Mouse (Mus musculus) kidney, embryonic 14.5 days (tissue): ENCODE measurements around the gene Gm17087. TPM values are rescaled to one million over a fixed set of nuclear protein-coding genes. Genes with fewer than 3 reads are reported as not detected.

Source experiments
- ATAC-seq: fragments of 200-750 bp; cut with Nextera tagmentation; 2 replicates; pipeline ENCODE4 v1.8.0; 2017; ENCODE audit warnings: moderate number of reproducible peaks, mild to moderate bottlenecking, moderate TSS enrichment, moderate library complexity; ENCODE audit not compliant: low FRiP score, low TSS enrichment
- H3K27ac ChIP-seq: fragments of 300-500 bp; sonication (generic); 2 replicates; pipeline ENCODE4 v1.5.1; 2014; ENCODE audit warnings: low read depth, mild to moderate bottlenecking, low read length, moderate library complexity, mixed read lengths
- H3K27me3 ChIP-seq: fragments of 300-500 bp; sonication (generic); 2 replicates; pipeline ENCODE4 v1.6.1; 2014; ENCODE audit warnings: mild to moderate bottlenecking, low read length; ENCODE audit not compliant: control insufficient read depth, insufficient read depth
- H3K36me3 ChIP-seq: fragments of 300-500 bp; sonication (generic); 2 replicates; pipeline ENCODE4 v1.6.1; 2014; ENCODE audit warnings: low read length, mixed read lengths; ENCODE audit not compliant: control insufficient read depth, insufficient read depth
- H3K4me1 ChIP-seq: fragments of 300-500 bp; sonication (generic); 2 replicates; pipeline ENCODE4 v1.6.1; 2014; ENCODE audit warnings: low read length, mixed read lengths; ENCODE audit not compliant: control insufficient read depth, insufficient read depth
- H3K4me2 ChIP-seq: fragments of 300-500 bp; sonication (generic); replicated peaks from 2 replicates; pipeline ENCODE4 v1.6.1; 2014; ENCODE audit warnings: low read depth, mild to moderate bottlenecking, low read length
- H3K4me3 ChIP-seq: fragments of 300-500 bp; sonication (generic); 2 replicates; pipeline ENCODE4 v1.5.1; 2014; ENCODE audit warnings: mild to moderate bottlenecking, low read length
- H3K9ac ChIP-seq: fragments of 300-500 bp; sonication (generic); 2 replicates; pipeline ENCODE4 v1.6.1; 2014; ENCODE audit warnings: low read depth, mild to moderate bottlenecking, low read length, moderate library complexity
- H3K9me3 ChIP-seq: fragments of 300-500 bp; sonication (generic); 2 replicates; pipeline ENCODE4 v1.6.1; 2016; ENCODE audit warnings: low read length; ENCODE audit not compliant: control insufficient read depth
- WGBS: fragments of 180-500 bp; shearing (Covaris S2); extraction: QIAGEN DNeasy Blood & Tissue Kit; methylation state at CpG from one replicate; pipeline ENCODE4 v1.1.7; 2014; 5-methylcytosine and 5-hydroxymethylcytosine counted together
- polyA plus RNA-seq: library from polyadenylated mRNA; unstranded; fragments of >200 nt; fragmentation: Nextera tagmentation; extraction: Ambion mirVana; gene quantifications from 2 replicates; pipeline ENCODE4 v1.2.1, GENCODE M21; 2014

Gm17087 gene
- polyA plus RNA-seq, 1 experiment from 2014 or later, result not detected

- H3K27ac ChIP-seq, result no peak overlapping the region
- peaks cover 27% of the 10 kb centered on the region for H3K27me3 ChIP-seq
- H3K9ac ChIP-seq, result no peak overlapping the region
- H3K4me1 ChIP-seq, result peaks cover 16% of the 10 kb centered on the region
- WGBS, result 77% methylated on average over 3 of the region's 3 CpGs
- H3K4me2 ChIP-seq, result no peak overlapping the region
- no peaks in the 10 kb centered on the region for H3K36me3 ChIP-seq
- no peak for ATAC-seq
- H3K4me3 ChIP-seq, result no peak overlapping the region
- no peaks in the 10 kb centered on the region for H3K9me3 ChIP-seq
Observed at GRCm38 (mm10) chr17:8528641-8529040, 38.1 kb downstream of the Gm17087 start.

- no peak overlapping the region; the same call in 1 of the 2 replicates for H3K4me2 ChIP-seq
- ATAC-seq, result no peak
- peaks cover 29% of the 10 kb centered on the region for H3K27me3 ChIP-seq
- H3K9ac ChIP-seq, result no peak overlapping the region
- H3K36me3 ChIP-seq, result no peaks in the 10 kb centered on the region
- H3K27ac ChIP-seq, result no peak overlapping the region
- WGBS, result 24% methylated on average over 8 of the region's 9 CpGs
- H3K9me3 ChIP-seq, result no peaks in the 10 kb centered on the region
- H3K4me3 ChIP-seq, result no peak overlapping the region
- peaks cover 16% of the 10 kb centered on the region for H3K4me1 ChIP-seq
Observed at GRCm38 (mm10) chr17:8526815-8527261, 39.9 kb downstream of the Gm17087 start.

- H3K27me3 ChIP-seq, result peaks cover 29% of the 10 kb centered on the region
- no peaks in the 10 kb centered on the region for H3K9me3 ChIP-seq
- no peak for ATAC-seq
- no peak overlapping the region for H3K27ac ChIP-seq
- peak overlapping the region; percentile 44 for H3K4me3 ChIP-seq
- no peaks in the 10 kb centered on the region for H3K36me3 ChIP-seq
- H3K4me2 ChIP-seq, result peak overlapping the region; percentile 93
- H3K9ac ChIP-seq, result no peak overlapping the region
- WGBS, result 2% methylated on average over 21 of the region's 21 CpGs
- peaks cover 16% of the 10 kb centered on the region for H3K4me1 ChIP-seq
Observed at GRCm38 (mm10) chr17:8525971-8526740, 40.6 kb downstream of the Gm17087 start.

GRCm38 (mm10) chr17:8525225-8525721 lies 41.5 kb downstream of the Gm17087 start, which contains the start of gene Pde10a:
TSS of gene Pde10a (plus strand) at chr17:8525372.
- H3K9ac ChIP-seq, result peak within 1 kb of the TSS; percentile 52
- H3K27ac ChIP-seq, result no peak within 1 kb of the TSS
- H3K4me3 ChIP-seq, result peak within 1 kb of the TSS; percentile 44
- WGBS, result 2% methylated on average over 22 of the region's 22 CpGs
- peak; percentile 61 for ATAC-seq
- peak within 1 kb of the TSS; percentile 93 for H3K4me2 ChIP-seq
- no peaks in the 10 kb centered on the region for H3K36me3 ChIP-seq
- H3K9me3 ChIP-seq, result no peaks in the 10 kb centered on the region
- H3K4me1 ChIP-seq, result peaks cover 16% of the 10 kb centered on the region
- peaks cover 29% of the 10 kb centered on the region for H3K27me3 ChIP-seq

- H3K27me3 ChIP-seq, result peaks cover 29% of the 10 kb centered on the region
- peaks cover 16% of the 10 kb centered on the region for H3K4me1 ChIP-seq
- no peak overlapping the region for H3K27ac ChIP-seq
- no peaks in the 10 kb centered on the region for H3K36me3 ChIP-seq
- H3K4me2 ChIP-seq, result peak overlapping the region; percentile 93
- WGBS, result 2% methylated on average over 41 of the region's 45 CpGs
- peak overlapping the region; percentile 44 for H3K4me3 ChIP-seq
- H3K9ac ChIP-seq, result peak overlapping the region; percentile 52
- ATAC-seq, result peak; percentile 87
- no peaks in the 10 kb centered on the region for H3K9me3 ChIP-seq
Observed at GRCm38 (mm10) chr17:8524387-8525165, 42.2 kb downstream of the Gm17087 start.

DNA sequence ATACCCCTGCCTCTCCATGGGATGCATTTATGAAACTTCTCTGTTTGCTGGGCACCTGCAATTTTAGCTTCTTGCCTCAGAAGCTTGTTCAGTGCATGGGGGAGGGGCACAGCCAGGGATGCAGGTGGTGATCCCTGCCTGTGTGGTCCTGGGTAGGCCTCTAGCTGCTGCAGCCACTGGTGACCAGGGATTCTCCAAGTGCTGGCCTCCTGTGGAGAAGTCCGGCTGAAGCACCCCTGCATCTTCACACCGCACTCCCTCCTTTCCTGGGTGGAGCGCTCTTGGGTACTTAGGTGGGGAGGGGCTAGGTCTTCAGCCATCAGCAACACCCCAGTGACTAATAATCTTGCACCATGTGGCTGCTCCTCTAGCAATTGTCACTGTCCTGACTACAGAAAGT lies 42.8 kb downstream of the Gm17087 start:
- peak overlapping the region; percentile 52 for H3K9ac ChIP-seq
- H3K4me1 ChIP-seq, result peaks cover 16% of the 10 kb centered on the region
- no peak overlapping the region for H3K27ac ChIP-seq
- peak; percentile 30 for ATAC-seq
- 19% methylated on average over 3 of the region's 3 CpGs for WGBS
- no peaks in the 10 kb centered on the region for H3K9me3 ChIP-seq
- peak overlapping the region; percentile 93 for H3K4me2 ChIP-seq
- H3K27me3 ChIP-seq, result peaks cover 29% of the 10 kb centered on the region
- peak overlapping the region; percentile 44 for H3K4me3 ChIP-seq
- H3K36me3 ChIP-seq, result no peaks in the 10 kb centered on the region

DNA sequence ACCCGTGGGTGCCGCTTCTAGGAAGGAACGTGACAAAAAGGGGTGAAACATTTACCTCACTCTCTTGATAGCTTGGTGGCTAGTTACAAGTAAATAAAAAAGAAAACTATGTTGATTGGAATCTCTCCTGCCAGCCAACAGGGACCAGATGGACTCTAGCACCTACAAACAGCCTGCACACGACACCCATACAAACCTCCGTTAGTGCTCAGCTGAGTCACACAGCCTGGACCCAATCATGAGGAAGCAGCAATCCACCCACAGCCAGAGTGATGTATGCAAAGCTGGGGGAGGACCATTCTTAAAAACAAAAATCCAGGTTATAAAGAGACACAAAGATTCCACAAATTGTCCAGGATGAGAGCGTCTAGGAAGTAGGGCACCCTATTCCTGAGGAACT lies 50.7 kb downstream of the Gm17087 start:
- 79% methylated on average over 6 of the region's 6 CpGs for WGBS

More for the DNA sequence above, 50.7 kb downstream of the Gm17087 start:
- no peak overlapping the region for H3K27ac ChIP-seq
- no peaks in the 10 kb centered on the region for H3K9me3 ChIP-seq
- ATAC-seq, result no peak
- H3K4me1 ChIP-seq, result no peaks in the 10 kb centered on the region
- H3K4me3 ChIP-seq, result no peak overlapping the region
- no peak overlapping the region for H3K4me2 ChIP-seq
- no peak overlapping the region for H3K9ac ChIP-seq
- no peaks in the 10 kb centered on the region for H3K36me3 ChIP-seq
- no peaks in the 10 kb centered on the region for H3K27me3 ChIP-seq
